Mouse (Mus musculus) bone marrow macrophage, adult 2 months (primary cell): ENCODE measurements at regions not wholly inside any gene's neighbourhood (a gene's known extent, or its start where the extent isn't known, plus 50 kb on each side); places are given as distances from the start of the nearest gene placed in this dataset.

Source experiments
- H3K27ac ChIP-seq: 2 replicates; pipeline ENCODE4 v1.5.1; 2012; ENCODE audit warnings: low read depth, low read length; ENCODE audit not compliant: insufficient read depth
- H3K4me1 ChIP-seq: 2 replicates; pipeline ENCODE4 v1.6.1; 2012; ENCODE audit warnings: low read length; ENCODE audit not compliant: control insufficient read depth, insufficient read depth
- H3K4me3 ChIP-seq: 2 replicates; pipeline ENCODE4 v1.5.1; 2012; ENCODE audit warnings: mild to moderate bottlenecking, low read length, moderate library complexity; ENCODE audit not compliant: insufficient read depth
- CTCF ChIP-seq: IDR thresholded peaks from 2 replicates; pipeline ENCODE4 v1.5.1; 2012; ENCODE audit warnings: low read depth, mild to moderate bottlenecking, low read length, moderate library complexity
- POLR2A ChIP-seq: IDR thresholded peaks from 2 replicates; pipeline ENCODE4 v1.6.1; 2012; ENCODE audit warnings: mild to moderate bottlenecking, low read depth, low read length, borderline replicate concordance

DNA sequence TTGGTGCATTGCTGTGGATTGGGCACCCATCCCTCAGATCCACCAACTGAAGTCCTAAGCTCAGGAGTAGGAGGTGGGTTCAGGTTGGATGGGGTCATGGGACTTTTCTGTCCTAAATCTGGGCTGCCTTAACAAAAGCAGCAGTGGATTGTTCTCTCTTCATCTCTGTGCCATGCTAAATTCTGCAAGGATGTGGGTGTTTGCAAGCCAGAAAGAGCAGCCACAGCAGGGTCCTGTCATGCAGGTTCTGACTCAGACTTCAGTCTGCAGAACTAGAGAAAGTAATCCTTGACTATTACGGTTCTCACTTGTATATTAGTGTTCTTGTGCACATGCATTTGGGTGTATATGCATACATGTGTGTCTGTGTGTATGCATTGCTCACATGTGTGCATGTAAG lies 125.5 kb upstream of the Gm17728 start:
- no peak for TF ChIP-seq POLR2A
- no peak for TF ChIP-seq CTCF
- Histone ChIP-seq H3K4me3 (no peak overlapping the region), H3K4me1 (no peaks in the 10 kb centered on the region), H3K27ac (no peak overlapping the region)

DNA sequence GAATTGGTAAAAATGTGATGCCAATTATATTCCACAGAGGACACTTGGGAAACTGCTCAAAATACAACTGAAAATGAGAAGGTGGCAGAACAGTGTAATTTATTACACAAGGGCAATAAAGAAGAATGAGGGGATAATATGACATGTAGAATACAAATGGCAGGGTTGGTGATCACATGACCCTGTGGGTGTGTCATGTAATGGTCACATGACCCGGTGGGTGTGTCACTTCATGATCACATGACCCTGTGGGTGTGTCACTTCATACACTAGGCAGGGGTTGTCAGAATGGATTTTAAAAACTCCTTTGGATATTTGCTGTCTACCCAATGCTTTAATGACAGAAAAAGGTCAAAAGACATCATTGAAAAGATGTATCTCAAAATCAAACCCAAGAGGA lies 123.6 kb upstream of the Gm17728 start:
- no peak overlapping the region for H3K4me3 ChIP-seq
- TF ChIP-seq POLR2A (no peak), CTCF (no peak)
- no peak overlapping the region for H3K27ac ChIP-seq
- no peaks in the 10 kb centered on the region for H3K4me1 ChIP-seq

DNA sequence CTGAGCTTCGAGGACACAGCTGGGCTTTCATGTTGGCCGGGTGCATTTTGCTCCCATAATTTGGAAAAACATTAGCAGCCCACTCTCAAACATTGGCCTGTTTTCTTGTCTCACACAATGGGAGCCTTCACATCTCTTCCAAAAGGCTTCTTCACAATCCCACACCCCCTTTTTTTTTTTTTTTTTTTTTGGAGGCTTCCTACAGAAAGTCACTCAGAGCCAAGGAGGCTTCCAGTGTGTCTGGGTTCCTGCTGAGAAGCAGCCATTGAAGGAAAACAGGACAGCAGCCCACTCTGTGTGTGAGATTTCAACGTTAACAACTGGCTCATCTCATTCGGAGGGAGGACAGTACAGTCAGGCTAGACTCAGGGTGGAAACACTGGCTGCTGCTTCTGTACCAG lies 120.8 kb upstream of the Gm17728 start:
- Histone ChIP-seq H3K27ac (no peak overlapping the region), H3K4me1 (no peaks in the 10 kb centered on the region), H3K4me3 (no peak overlapping the region)
- TF ChIP-seq POLR2A (no peak), CTCF (no peak)

DNA sequence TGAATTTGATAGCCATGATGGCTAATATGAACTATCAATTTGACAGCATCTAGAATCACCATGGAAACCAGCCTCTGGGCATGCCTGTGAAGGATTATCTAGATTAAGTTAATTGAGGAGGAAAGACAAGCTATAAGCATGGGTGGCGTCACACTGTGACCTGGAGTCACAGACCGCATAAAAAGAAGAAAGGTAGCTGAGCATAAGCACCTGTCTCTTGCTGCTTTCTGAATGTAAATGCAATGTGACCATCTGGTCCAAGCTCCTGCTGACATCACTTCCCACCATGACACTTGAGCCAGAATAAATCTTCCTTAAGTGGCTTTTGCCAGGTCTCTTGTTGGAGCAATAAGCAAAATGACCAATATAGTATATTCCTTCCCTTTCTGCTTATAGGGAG lies 113.4 kb upstream of the Gm17728 start:
- H3K27ac ChIP-seq = no peak overlapping the region
- no peak overlapping the region for H3K4me3 ChIP-seq
- H3K4me1 ChIP-seq = no peaks in the 10 kb centered on the region
- TF ChIP-seq CTCF (no peak), POLR2A (no peak)

DNA sequence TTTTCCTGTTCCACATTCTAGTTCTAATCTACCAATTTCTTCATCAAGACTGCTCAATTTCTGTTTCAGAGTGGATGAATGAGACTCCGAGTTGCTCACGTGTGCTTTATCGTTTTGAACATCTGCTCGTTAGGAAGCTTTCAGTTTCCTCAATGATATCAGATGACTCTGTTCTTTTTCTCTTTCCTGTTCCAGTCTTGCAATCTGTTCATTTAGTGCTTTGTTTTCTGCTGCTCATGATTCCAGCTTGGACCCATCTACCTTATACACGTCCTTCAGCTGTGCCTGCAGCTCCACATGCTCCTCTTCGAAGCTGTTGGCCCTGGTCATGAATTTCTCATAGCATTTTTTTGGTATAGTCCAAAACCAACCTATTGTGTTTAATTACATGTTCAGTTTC lies 99.1 kb upstream of the Gm17728 start:
- Histone ChIP-seq H3K27ac (no peak overlapping the region), H3K4me1 (no peaks in the 10 kb centered on the region), H3K4me3 (no peak overlapping the region)
- TF ChIP-seq POLR2A (no peak), CTCF (no peak)

DNA sequence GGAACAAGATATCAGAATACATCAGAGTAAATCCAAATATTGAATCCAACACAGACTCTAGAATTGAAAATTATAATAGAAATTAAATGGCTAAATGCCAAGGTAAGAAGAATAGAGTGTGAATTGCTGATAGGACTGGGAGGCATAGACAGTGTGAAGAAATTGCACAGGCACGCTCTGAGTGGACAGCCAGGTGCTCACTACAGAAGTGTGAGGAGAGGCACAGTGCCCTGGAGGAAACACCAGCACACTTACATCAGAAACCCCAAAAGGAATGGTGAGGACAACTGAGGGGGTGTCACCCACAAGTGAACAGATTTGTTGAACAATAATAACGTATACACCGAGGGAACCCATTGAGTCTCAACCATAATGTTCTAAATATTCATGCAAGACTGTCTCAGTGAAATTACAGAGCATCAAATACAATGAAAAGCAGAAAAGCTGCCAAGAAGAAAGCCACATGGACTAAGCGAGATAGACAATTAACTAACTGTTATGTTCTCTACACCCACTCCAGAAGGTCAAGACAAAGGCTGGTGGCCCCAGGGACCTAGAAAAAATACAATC lies 92.9 kb upstream of the Gm17728 start:
- Histone ChIP-seq H3K4me3 (no peak overlapping the region), H3K27ac (no peak overlapping the region), H3K4me1 (no peaks in the 10 kb centered on the region)
- TF ChIP-seq CTCF (no peak), POLR2A (no peak)

DNA sequence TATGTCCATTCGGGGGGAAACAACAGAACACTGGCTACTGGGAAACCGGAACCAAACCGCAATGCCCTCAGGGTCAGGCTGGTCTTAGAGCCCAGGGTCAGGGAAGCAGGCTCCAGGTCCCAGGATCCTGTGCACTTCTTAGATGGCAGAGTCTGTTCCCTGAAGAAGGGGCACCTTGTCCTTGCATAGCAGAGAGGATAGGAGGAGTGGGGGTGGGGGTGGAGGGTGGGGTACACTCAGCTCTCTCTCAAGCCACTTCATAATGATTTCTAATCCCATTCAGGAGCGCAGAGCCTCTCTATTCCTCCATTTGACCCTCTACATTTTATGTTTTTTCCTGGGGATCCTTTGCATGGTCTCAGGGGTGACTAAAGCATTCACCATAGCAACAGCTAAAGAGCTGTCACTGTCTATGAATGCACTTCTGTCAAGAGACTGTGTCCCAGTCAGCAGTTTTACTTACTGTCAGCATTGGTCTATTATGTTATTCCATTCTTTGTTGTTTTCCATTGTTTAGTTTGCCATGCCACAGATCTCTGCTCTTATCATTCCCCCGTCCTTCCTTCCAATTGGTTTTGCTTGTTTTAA lies 64.2 kb upstream of the Gm17728 start:
- H3K27ac ChIP-seq = no peak overlapping the region
- no peak overlapping the region for H3K4me3 ChIP-seq
- no peaks in the 10 kb centered on the region for H3K4me1 ChIP-seq
- TF ChIP-seq POLR2A (no peak), CTCF (no peak)
